Mouse (Mus musculus): ENCODE data around the gene Epsti1. TPM values are rescaled to one million over a fixed set of nuclear protein-coding genes. Genes with fewer than 3 reads are reported as not detected.

Gene Epsti1
- polyA plus RNA-seq, 1 experiment from 2014 or later = 0.37 TPM

DNA sequence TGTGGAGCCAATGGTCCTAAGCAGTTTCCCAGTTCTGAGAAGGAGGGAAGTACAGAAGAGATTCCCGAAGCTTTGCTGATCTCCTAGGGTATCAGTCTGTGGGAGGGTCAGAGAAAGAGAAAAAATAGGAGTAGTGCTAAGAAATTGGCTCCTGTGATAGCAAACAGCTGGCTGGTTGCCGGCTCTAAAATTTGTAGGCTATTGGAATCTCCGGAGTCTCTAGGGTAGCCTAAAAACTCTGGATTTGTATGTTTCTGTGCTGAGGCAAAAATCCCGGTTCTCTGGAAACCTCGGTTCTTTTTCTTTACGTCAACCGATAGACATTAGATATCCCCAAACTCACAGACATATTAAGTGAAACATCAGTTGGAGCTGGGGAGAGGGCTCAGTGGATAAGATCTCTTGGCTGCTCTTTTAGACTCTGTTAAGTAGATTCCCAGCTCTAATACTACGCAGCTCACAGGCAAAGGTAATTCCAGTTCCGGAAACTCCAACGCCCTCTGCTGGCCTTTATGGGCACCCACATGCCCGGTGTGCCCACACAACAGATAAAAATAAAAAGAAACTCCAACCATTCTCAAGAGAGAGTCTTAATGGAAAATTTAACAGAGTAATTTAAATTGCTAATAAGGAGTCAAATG lies 138.0 kb downstream of the Epsti1 start:
- WGBS = 64% methylated on average over 11 of the region's 11 CpGs
- peak; percentile 66 for ATAC-seq (ENCODE audit: low FRiP score, low read depth)
- no peaks in the 10 kb centered on the region for H3K9me3 ChIP-seq
- peaks cover 9% of the 10 kb centered on the region for H3K4me1 ChIP-seq
- H3K4me2 ChIP-seq (replicated peaks) = no peak overlapping the region
- H3K27ac ChIP-seq = no peak overlapping the region; the same call in 1 of the 2 replicates
- no peaks in the 10 kb centered on the region for H3K36me3 ChIP-seq
- H3K27me3 ChIP-seq = no peaks in the 10 kb centered on the region
- no peak overlapping the region for H3K4me3 ChIP-seq
- no peak overlapping the region for H3K9ac ChIP-seq

DNA sequence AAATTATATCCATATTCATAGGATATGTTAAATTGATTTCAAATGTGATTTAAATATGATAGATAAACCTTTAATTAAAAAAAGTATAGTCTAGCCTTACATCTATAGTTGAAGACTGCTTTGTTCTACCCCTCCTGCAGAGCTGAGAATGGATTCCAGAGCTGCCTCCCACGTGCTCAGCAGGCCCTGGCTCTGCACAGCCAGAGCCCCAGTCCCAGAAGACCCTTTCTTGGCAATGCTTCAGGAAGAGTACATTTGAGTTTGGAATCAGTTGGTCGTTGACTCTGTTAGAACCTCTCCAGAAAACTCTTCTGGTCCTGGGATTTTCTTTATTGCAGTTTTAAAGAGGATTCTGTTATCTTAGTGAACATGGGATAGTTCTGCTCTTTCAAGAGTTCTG lies 139.0 kb downstream of the Epsti1 start:
- no peak overlapping the region for H3K27ac ChIP-seq
- H3K36me3 ChIP-seq = no peaks in the 10 kb centered on the region
- H3K4me2 ChIP-seq (replicated peaks) = no peak overlapping the region
- no peak overlapping the region for H3K4me3 ChIP-seq
- no peak for ATAC-seq (ENCODE audit: low FRiP score, low read depth)
- H3K9me3 ChIP-seq = no peaks in the 10 kb centered on the region
- WGBS = 19% methylated on average over 2 of the region's 2 CpGs
- no peak overlapping the region for H3K9ac ChIP-seq
- H3K4me1 ChIP-seq = peaks cover 9% of the 10 kb centered on the region
- H3K27me3 ChIP-seq = no peaks in the 10 kb centered on the region

DNA sequence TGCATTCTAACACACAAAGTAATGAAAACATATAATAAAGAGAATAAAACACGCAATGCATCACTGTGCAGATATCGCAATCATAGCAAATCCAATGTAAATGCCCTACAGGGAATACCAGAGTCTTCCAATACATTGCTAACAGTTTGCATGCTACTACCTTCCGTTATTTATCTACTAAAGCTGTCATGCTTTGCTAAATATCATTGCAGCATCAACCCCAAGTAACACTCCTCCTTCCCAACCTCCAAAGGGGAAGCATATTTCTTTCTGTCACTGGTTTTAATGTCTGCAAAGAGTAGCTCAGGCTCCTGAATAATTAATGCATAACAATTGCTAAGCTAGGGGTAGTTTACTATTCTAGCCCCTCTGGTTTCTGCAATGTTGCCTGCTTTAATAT lies 144.2 kb downstream of the Epsti1 start:
- Histone ChIP-seq H3K27ac (no peak overlapping the region), H3K4me3 (no peak overlapping the region), H3K27me3 (no peaks in the 10 kb centered on the region), H3K4me1 (no peaks in the 10 kb centered on the region), H3K36me3 (no peaks in the 10 kb centered on the region), H3K9ac (no peak overlapping the region), H3K4me2 (replicated peaks) (no peak overlapping the region), H3K9me3 (no peaks in the 10 kb centered on the region)
- WGBS = 88% methylated on average over 3 of the region's 3 CpGs
- no peak for ATAC-seq (ENCODE audit: low FRiP score, low read depth)

DNA sequence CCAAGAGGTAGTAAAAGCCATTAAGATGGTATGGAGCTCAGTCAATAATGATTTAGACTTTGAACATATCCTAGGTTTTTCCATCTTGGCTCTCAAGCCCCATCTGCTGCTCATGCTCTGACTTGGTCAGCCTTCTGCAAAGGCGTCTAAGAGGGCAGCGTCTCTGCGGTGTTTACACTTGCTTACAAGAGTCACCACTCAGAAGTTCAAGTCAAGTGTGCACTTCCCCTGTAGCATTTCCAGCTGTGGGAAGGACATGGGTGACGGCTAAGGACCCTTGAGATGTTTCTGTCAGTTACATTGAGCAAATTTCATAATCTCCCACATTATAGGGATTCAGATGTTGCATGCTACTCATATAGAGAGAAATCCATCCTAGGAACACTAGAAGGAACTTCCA lies 144.6 kb downstream of the Epsti1 start:
- no peak for ATAC-seq (ENCODE audit: low FRiP score, low read depth)
- 84% methylated on average over 4 of the region's 4 CpGs for WGBS

More for the DNA sequence above, 144.6 kb downstream of the Epsti1 start:
- Histone ChIP-seq H3K4me3 (no peak overlapping the region), H3K4me1 (no peaks in the 10 kb centered on the region), H3K9ac (no peak overlapping the region), H3K27ac (no peak overlapping the region), H3K4me2 (replicated peaks) (no peak overlapping the region), H3K36me3 (no peaks in the 10 kb centered on the region), H3K9me3 (no peaks in the 10 kb centered on the region), H3K27me3 (no peaks in the 10 kb centered on the region)

Other genes starting within 250 kb of the Epsti1 start
- gene Dnajc15, start 29.1 kb upstream of the Epsti1 start, polyA plus RNA-seq (2015; fragmentation: Nextera tagmentation; extraction: Ambion mirVana) = 99.9 and 108 TPM in 2 replicates
- gene Fam216b, start 184.8 kb downstream of the Epsti1 start, polyA plus RNA-seq (2015; fragmentation: Nextera tagmentation; extraction: Ambion mirVana) = not detected in 2 replicates